Mouse (Mus musculus): ENCODE data around the gene Abhd4. TPM values are rescaled to one million over a fixed set of nuclear protein-coding genes. Genes with fewer than 3 reads are reported as not detected.

Abhd4 gene
- total RNA-seq, 2 experiments from 2014 or later = 10.0 to 11.0 TPM

- ATAC-seq (ENCODE audit: poor library complexity, severe bottlenecking) = no peak
Observed at GRCm38 (mm10) chr14:54235825-54236540, 18.0 kb upstream of the Abhd4 start.

DNA sequence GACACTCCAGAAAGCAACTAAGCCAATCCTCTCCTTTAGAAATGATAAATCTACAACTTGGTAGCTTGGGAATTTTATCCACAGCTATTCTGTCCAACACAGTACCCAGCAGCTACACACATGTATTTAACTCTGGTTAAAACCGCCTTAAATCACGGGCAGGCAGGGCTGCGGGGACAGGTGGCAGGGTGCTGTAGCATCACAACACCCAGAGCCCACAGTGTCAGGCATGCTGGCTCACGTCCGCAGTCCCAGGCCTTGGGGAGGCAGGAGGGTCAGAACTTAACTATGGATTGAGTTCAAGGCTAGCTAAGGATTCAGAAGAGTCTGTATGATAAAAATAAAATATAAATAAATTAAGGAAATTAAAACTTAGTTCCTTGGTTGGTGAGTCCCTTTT is 17.1 kb upstream of the Abhd4 start:
- ATAC-seq (ENCODE audit: poor library complexity, severe bottlenecking) = no peak

DNA sequence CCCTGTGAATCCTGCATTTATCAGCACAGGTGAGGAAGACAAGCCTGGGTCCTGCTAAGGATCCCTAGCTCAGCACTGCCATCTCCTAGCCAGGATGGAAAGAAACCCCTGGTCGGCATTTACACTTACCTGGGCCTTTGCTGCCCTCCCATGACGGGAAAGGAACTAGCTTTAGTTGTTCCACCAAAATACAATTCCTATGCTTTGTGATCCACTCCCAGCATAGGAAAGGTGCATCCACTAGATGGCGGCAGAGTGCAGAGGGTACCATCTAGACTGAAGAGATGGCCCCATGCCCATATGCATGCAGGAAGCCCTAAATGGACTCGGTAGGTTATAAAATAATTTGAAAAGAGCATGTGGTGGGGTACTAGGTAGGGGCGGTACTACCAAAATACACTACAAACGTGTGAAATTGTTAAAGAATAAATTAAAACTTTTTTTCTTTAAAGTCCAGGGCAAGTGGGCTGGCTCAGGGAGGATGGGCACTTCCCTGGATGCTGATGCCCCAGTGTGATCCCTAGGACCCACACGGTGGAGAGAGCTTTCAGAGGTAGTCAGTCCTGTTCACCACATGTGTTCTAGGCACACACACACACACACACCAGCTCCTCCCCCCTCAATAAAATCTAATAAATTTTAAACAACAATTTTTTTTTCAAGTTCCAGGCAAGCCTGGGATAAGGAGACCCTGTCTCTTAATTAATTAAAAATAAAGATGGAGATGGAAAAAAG is 14.8 kb upstream of the Abhd4 start:
- peak; percentile 95 for ATAC-seq (ENCODE audit: poor library complexity, severe bottlenecking)

DNA sequence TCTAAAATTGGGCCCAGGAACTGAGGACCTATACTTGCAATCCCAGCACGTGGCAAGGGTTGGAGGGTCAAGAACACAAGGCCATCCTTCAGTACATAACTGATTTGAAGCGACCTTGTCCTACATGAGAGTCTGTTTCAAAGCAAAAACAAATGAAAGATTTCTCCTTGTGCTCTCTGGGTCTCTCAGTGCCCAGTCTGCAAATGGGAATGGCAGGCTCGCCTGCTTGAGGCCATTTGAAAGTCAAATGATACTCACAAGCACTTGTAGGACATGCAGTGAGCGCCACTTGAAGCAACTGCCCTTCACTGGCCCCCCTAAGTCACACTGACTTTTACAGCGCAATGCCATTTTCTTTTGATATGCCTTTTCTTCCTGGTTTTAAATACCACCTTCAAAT is 13.4 kb upstream of the Abhd4 start:
- ATAC-seq (ENCODE audit: poor library complexity, severe bottlenecking) = no peak

- ATAC-seq (ENCODE audit: poor library complexity, severe bottlenecking) = no peak
Observed at GRCm38 (mm10) chr14:54244183-54244582, 9.8 kb upstream of the Abhd4 start.

DNA sequence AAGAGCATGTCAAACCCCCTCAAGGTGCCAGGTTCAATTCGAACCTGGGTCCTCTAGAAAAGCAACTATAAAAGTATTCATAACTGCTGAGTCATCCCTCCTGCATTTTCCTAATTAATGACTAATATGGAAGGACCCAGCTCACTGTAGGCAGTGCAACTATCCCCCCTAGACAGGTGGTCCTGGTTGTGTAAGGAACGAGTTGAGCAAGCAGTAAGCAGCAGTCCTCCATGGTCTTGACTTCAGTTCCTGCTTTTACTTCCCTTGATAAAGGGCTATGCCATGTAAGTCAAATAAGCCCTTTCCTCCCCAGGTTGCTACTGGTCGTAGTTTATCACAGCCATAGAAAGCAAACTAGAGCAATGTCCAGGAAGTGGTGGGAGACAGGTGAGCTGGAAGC is 7.8 kb upstream of the Abhd4 start:
- 0 out of 2 replicates have a peak, but pooled peaks have one; percentile 40 for ATAC-seq (ENCODE audit: poor library complexity, severe bottlenecking)

- ATAC-seq (ENCODE audit: poor library complexity, severe bottlenecking) = no peak
Observed at GRCm38 (mm10) chr14:54249326-54249725, 4.7 kb upstream of the Abhd4 start.

GRCm38 (mm10) chr14:54250122-54250521 is 3.9 kb upstream of the Abhd4 start:
- ATAC-seq (ENCODE audit: poor library complexity, severe bottlenecking) = no peak

DNA sequence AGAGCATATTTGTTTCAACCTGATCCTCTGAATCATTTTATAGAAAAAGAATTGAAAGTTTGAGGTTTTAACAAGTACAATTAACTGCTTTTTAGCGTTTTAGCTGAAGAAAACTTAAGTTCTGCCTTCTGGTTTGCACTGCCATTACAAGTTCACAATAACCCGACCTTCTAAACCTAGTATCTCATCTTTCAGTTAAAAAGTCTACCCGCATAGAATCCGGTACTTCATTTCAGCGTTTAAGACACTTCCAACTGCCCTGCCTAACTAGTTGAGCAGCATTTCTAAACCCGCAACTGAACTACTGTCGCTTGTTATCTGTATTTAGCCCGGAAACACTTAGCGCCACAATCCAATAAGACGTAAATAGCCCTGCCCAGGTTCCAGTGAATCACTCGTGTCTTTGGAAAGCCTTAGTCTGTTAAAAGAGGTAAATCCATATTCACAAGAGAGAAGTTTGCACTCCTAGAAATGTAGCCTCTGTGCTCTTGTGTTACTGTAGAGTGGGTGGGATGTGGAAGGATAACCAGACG is 748 bp downstream of the Abhd4 start:
- ATAC-seq (ENCODE audit: poor library complexity, severe bottlenecking) = no peak

- ATAC-seq (ENCODE audit: poor library complexity, severe bottlenecking) = no peak
Observed at GRCm38 (mm10) chr14:54258131-54258670, 4.2 kb downstream of the Abhd4 start.

DNA sequence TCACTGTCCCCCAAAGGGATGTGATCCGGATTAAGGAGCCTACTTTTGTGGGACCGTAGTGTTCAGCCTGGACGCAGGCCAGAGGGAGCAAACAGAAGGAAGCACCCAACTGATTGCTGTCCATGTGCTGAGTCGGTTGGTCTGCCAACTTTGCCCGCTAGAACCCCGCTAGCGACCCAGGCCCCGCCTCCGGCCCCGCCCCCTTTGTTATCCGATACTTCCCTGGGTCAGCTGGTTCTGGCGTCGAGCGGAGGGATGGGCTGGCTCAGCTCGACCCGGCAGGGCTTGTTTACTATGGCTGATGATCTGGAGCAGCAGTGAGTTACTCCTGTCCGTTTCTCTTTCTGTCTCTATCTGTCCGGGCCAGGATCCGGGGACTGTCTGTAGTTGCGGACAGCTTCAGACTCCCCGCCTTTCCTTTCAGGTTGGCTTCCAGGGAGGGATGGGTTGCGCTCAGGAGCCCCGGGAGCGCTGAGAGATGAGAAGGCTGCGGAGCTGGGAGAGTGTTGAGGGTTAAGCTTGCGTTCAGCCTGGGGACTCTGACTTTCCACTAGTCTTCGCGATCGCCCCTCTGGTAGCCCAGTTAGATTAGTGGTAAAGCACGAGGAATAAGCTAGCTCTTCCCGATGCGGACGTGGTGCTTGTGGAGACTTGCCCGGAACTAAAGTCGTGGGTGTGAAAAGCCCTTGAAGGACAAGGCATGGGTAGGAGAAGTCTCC is 5.2 kb downstream of the Abhd4 start:
- peak; percentile 88 for ATAC-seq (ENCODE audit: poor library complexity, severe bottlenecking)

DNA sequence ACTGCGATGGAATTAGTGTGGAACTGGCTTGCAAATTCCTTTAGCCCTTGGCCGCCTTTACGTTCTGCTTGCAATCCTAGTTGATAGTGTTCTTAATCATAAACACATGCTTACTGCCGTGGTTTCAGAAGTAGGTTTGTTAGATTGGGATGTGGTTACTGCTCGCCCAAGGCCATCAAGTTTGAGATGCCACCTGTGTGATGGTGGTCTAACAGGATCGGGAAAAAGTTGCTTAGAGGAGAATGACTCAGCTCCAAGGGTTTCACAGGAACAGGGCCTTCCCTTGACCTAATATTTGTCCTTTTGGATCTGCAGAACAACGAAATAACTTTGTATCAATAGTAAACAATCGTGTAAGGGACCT is 5.7 kb downstream of the Abhd4 start:
- ATAC-seq (ENCODE audit: poor library complexity, severe bottlenecking) = no peak

DNA sequence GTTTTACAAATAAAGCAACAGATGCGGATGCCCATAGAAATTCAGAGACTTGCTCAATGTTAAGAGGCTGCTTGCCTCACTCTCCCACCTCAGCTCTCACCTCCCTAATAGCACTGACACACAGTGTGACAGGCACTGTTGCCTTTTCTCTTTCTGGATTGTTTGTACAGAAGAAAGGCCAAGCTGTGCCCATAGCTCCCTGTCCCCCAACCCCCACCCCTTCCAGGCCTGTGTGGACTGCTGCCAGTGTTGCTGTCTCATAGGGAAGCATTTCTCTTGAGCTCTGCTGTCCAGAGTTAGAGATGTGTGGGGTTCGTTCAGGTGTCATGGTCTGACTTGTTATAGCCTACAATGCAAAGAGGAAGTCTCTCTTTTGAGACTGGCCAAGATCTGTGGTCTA is 6.2 kb downstream of the Abhd4 start:
- 0 out of 2 replicates have a peak, but pooled peaks have one; percentile 20 for ATAC-seq (ENCODE audit: poor library complexity, severe bottlenecking)

DNA sequence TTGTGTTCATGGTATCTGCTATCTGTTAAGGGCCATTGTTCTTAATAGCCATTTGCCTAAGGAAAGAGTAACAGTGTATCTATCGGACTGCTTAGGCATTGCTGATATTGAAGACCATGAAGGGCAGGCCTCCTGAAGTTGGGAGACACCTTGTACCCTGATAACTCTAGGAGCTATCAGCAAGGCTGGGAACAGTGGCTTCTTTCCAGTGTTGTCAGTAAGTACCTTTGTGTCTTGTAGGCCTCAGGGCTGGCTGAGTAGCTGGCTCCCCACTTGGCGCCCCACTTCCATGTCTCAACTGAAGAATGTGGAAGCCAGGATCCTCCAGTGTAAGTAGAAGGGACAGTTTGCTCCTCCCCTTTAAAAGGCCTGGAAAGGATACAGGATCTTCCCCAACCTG is 7.4 kb downstream of the Abhd4 start:
- ATAC-seq (ENCODE audit: poor library complexity, severe bottlenecking) = no peak

- no peak for ATAC-seq (ENCODE audit: poor library complexity, severe bottlenecking)
Observed at GRCm38 (mm10) chr14:54262622-54263021, 8.6 kb downstream of the Abhd4 start.

- ATAC-seq (ENCODE audit: poor library complexity, severe bottlenecking) = no peak
Observed at GRCm38 (mm10) chr14:54263099-54263498, 9.1 kb downstream of the Abhd4 start.

GRCm38 (mm10) chr14:54264231-54264630 is 10.2 kb downstream of the Abhd4 start:
- ATAC-seq (ENCODE audit: poor library complexity, severe bottlenecking) = no peak

DNA sequence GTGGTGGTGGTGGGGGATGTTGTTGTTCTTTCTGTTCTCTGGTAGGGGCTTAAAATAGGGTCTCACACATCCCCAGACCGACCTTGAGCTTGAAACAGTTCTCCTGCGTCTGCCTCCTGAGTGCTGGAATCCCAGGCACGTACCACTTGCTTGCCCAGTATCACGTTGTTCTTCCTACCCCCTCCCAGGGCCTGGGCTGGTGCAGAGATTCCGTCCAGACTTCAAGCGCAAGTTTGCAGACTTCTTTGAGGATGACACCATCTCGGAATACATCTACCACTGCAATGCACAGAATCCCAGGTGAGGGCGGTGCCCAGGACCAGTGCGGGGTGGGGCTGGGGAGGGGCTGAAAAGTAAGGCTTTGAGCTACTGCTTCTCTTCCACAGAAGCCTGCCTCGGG is 11.1 kb downstream of the Abhd4 start:
- ATAC-seq (ENCODE audit: poor library complexity, severe bottlenecking) = no peak

DNA sequence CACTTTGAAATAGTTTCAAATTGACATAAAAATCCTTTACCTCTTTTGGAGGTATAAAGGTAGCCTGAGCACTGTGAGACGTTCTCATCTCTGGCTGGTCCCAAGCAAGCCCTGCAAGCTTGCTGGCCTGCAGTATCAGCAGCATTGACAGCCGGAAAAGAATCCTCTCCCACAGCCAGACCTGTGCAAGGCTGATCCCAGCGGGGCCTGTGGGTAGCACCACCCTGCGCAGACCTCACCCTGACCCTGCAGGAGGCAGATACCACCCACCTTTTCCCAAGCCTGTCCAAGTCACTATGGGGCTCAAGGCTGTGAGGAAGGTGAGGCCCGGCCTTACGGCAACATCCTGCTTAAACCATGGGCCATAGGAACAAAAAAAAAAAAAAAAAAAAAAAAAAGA is 12.0 kb downstream of the Abhd4 start:
- no peak for ATAC-seq (ENCODE audit: poor library complexity, severe bottlenecking)

DNA sequence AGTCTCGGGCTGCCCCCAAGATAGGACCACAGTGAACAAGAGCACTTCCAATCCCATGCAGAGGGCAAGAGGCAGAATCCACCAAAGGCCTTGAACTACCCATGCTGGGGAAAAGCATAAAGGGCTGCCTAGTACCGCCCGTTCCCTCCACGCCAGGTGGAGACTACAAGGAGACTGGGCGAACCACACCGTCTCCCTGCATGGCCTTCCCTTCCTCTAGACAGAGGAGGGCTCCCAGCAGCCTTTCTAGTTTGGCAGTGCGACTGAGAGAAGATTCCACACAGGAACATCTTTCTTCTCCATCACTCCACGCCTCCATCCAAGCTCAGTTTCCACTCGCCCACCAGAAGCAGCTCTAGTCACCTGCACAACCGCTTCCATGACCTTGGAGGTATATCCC is 14.0 kb downstream of the Abhd4 start:
- no peak for ATAC-seq (ENCODE audit: poor library complexity, severe bottlenecking)

GRCm38 (mm10) chr14:54269566-54269965 is 15.6 kb downstream of the Abhd4 start:
- no peak for ATAC-seq (ENCODE audit: poor library complexity, severe bottlenecking)

Measured in megakaryocyte, adult 5-6 weeks (primary cell).